Mouse (Mus musculus): ENCODE measurements around the gene Fam120a. TPM values are rescaled to one million over a fixed set of nuclear protein-coding genes. Genes with fewer than 3 reads are reported as not detected.

Fam120a gene
- polyA plus RNA-seq, 1 experiment = 120 TPM

- Histone ChIP-seq H3K27ac (ENCODE audit: control insufficient read depth, insufficient read depth, low read length) (peak overlapping the region; percentile 98), H3K4me1 (replicated peaks; ENCODE audit: control insufficient read depth, insufficient read depth, low read length) (peaks cover 68% of the 10 kb centered on the region), H3K27me3 (ENCODE audit: control insufficient read depth, insufficient read depth, low read length) (no peaks in the 10 kb centered on the region), H3K36me3 (ENCODE audit: control insufficient read depth, insufficient read depth, low read length) (no peaks in the 10 kb centered on the region), H3K4me3 (ENCODE audit: control insufficient read depth, insufficient read depth, low read length) (peak overlapping the region; percentile 31)
- no peak for DNase-seq
- WGBS = 28% methylated on average over 12 of the region's 12 CpGs
- no peak for TF ChIP-seq CTCF (IDR thresholded peaks at IDR 0.05; ENCODE audit: borderline replicate concordance, control insufficient read depth, extremely low read depth, insufficient read depth, low read length, poor library complexity)
- no peak for TF ChIP-seq POLR2A (IDR thresholded peaks at IDR 0.05; ENCODE audit: control insufficient read depth, extremely low read depth, insufficient read depth, low read length, poor library complexity)
Observed at GRCm38 (mm10) chr13:48864673-48865356, 103.0 kb downstream of the Fam120a start.

DNA sequence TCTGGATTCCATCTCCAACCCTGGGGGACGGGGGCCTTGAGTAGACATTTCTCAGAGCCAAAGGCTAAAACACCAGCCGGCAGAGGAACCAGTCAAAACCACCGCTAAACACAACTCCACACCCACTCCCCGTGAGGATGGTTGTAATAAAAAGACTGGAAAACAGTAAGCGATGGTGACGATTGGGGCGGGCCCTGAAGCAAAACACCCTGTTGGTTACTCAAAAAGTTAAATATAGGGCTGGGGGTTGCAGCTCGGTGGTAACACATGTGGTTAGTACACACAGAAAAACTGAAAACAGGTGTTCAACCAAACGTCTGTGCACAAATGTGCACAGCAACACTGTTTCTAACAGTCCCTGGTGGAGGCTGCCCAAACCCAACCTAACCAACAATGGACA, 104.3 kb downstream of the Fam120a start:
- peaks cover 71% of the 10 kb centered on the region for H3K4me1 ChIP-seq (replicated peaks; ENCODE audit: control insufficient read depth, insufficient read depth, low read length)
- 12% methylated on average over 9 of the region's 9 CpGs for WGBS
- peak overlapping the region; percentile 13 for H3K4me3 ChIP-seq (ENCODE audit: control insufficient read depth, insufficient read depth, low read length)
- DNase-seq = peak; percentile 79
- no peaks in the 10 kb centered on the region for H3K27me3 ChIP-seq (ENCODE audit: control insufficient read depth, insufficient read depth, low read length)
- H3K27ac ChIP-seq (ENCODE audit: control insufficient read depth, insufficient read depth, low read length) = peak overlapping the region; percentile 98
- no peak for TF ChIP-seq CTCF (IDR thresholded peaks at IDR 0.05; ENCODE audit: borderline replicate concordance, control insufficient read depth, extremely low read depth, insufficient read depth, low read length, poor library complexity)
- TF ChIP-seq POLR2A (IDR thresholded peaks at IDR 0.05; ENCODE audit: control insufficient read depth, extremely low read depth, insufficient read depth, low read length, poor library complexity) = 0 out of 2 replicates have a peak, but pooled peaks have one; percentile 45
- no peaks in the 10 kb centered on the region for H3K36me3 ChIP-seq (ENCODE audit: control insufficient read depth, insufficient read depth, low read length)

DNA sequence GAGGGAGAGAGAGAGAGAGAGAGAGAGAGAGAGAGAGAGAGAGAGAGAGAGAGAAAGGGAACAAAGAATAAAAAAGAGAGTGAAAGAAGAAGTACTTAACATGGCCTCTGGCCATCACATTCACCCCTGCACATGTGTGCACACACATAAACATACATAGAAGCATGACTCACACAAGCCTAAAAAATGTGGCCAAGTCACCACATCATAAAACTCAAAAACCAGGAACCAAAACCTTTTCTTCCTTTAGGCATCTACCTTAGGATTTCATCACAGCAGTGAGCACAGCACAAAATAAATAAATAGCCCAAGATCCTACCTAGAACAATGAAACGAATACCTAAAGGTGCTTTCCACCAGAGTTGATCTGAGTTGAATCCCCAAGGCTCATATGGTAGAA, 105.9 kb downstream of the Fam120a start:
- Histone ChIP-seq H3K4me3 (ENCODE audit: control insufficient read depth, insufficient read depth, low read length) (no peak overlapping the region), H3K4me1 (replicated peaks; ENCODE audit: control insufficient read depth, insufficient read depth, low read length) (peaks cover 75% of the 10 kb centered on the region), H3K27ac (ENCODE audit: control insufficient read depth, insufficient read depth, low read length) (no peak overlapping the region), H3K27me3 (ENCODE audit: control insufficient read depth, insufficient read depth, low read length) (no peaks in the 10 kb centered on the region), H3K36me3 (ENCODE audit: control insufficient read depth, insufficient read depth, low read length) (no peaks in the 10 kb centered on the region)
- no peak for TF ChIP-seq POLR2A (IDR thresholded peaks at IDR 0.05; ENCODE audit: control insufficient read depth, extremely low read depth, insufficient read depth, low read length, poor library complexity)
- TF ChIP-seq CTCF (IDR thresholded peaks at IDR 0.05; ENCODE audit: borderline replicate concordance, control insufficient read depth, extremely low read depth, insufficient read depth, low read length, poor library complexity) = no peak
- no peak for DNase-seq
- 90% methylated on average over 1 of the region's 1 CpGs for WGBS

GRCm38 (mm10) chr13:48858779-48859178, 109.0 kb downstream of the Fam120a start:
- Histone ChIP-seq H3K4me1 (replicated peaks; ENCODE audit: control insufficient read depth, insufficient read depth, low read length) (peaks cover 76% of the 10 kb centered on the region), H3K36me3 (ENCODE audit: control insufficient read depth, insufficient read depth, low read length) (no peaks in the 10 kb centered on the region), H3K4me3 (ENCODE audit: control insufficient read depth, insufficient read depth, low read length) (no peak overlapping the region), H3K27me3 (ENCODE audit: control insufficient read depth, insufficient read depth, low read length) (no peaks in the 10 kb centered on the region), H3K27ac (ENCODE audit: control insufficient read depth, insufficient read depth, low read length) (0 out of 2 replicates have a peak overlapping the region, but pooled peaks have one; percentile 11)
- WGBS = 80% methylated on average over 4 of the region's 4 CpGs
- no peak for DNase-seq
- TF ChIP-seq CTCF (IDR thresholded peaks at IDR 0.05; ENCODE audit: borderline replicate concordance, control insufficient read depth, extremely low read depth, insufficient read depth, low read length, poor library complexity) = no peak
- no peak for TF ChIP-seq POLR2A (IDR thresholded peaks at IDR 0.05; ENCODE audit: control insufficient read depth, extremely low read depth, insufficient read depth, low read length, poor library complexity)

- H3K4me1 ChIP-seq (replicated peaks; ENCODE audit: control insufficient read depth, insufficient read depth, low read length) = peaks cover 74% of the 10 kb centered on the region
- TF ChIP-seq POLR2A (IDR thresholded peaks at IDR 0.05; ENCODE audit: control insufficient read depth, extremely low read depth, insufficient read depth, low read length, poor library complexity) (no peak), CTCF (IDR thresholded peaks at IDR 0.05; ENCODE audit: borderline replicate concordance, control insufficient read depth, extremely low read depth, insufficient read depth, low read length, poor library complexity) (no peak)
- DNase-seq = no peak
- peak overlapping the region; percentile 10; the same call in 1 of the 2 replicates for H3K27ac ChIP-seq (ENCODE audit: control insufficient read depth, insufficient read depth, low read length)
- no peaks in the 10 kb centered on the region for H3K27me3 ChIP-seq (ENCODE audit: control insufficient read depth, insufficient read depth, low read length)
- 92% methylated on average over 6 of the region's 6 CpGs for WGBS
- H3K36me3 ChIP-seq (ENCODE audit: control insufficient read depth, insufficient read depth, low read length) = no peaks in the 10 kb centered on the region
- H3K4me3 ChIP-seq (ENCODE audit: control insufficient read depth, insufficient read depth, low read length) = no peak overlapping the region
Observed at GRCm38 (mm10) chr13:48858054-48858453, 109.8 kb downstream of the Fam120a start.

DNA sequence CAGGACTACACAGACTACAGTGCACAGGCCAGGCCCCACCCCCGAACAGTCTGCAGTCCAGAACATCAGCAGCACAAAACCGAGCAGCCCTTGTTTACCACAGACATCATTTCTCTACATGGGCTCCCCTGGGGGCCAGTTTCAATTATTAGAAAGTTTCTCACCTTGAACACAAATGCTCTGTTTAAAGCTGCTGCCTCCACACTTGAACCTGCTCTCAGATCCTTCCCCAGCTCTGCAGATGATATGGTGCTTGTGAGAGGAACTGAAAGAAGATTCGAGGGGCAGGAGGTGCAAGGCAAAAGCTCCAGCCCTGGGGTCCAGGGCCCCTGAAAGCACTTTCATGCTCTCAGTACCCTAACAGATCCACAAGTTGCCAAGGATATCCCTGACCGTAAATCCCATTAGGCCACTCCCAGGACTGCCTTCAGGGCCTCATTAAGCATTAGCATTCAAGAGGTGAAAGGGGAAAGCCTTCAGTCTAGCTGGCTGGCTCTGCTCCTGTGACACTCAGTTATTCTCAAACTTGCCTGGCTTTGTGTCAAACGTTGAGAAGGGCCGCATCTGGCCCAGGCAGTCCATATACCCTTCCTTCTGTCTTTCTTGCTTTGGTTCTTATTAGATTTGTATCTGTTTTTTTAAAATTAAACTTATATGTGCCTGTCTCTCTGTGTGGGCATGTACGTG, 110.4 kb downstream of the Fam120a start:
- Histone ChIP-seq H3K4me1 (replicated peaks; ENCODE audit: control insufficient read depth, insufficient read depth, low read length) (peaks cover 76% of the 10 kb centered on the region), H3K36me3 (ENCODE audit: control insufficient read depth, insufficient read depth, low read length) (no peaks in the 10 kb centered on the region), H3K4me3 (ENCODE audit: control insufficient read depth, insufficient read depth, low read length) (no peak overlapping the region), H3K27ac (ENCODE audit: control insufficient read depth, insufficient read depth, low read length) (peak overlapping the region; percentile 33), H3K27me3 (ENCODE audit: control insufficient read depth, insufficient read depth, low read length) (no peaks in the 10 kb centered on the region)
- TF ChIP-seq CTCF (IDR thresholded peaks at IDR 0.05; ENCODE audit: borderline replicate concordance, control insufficient read depth, extremely low read depth, insufficient read depth, low read length, poor library complexity) (no peak), POLR2A (IDR thresholded peaks at IDR 0.05; ENCODE audit: control insufficient read depth, extremely low read depth, insufficient read depth, low read length, poor library complexity) (no peak)
- no peak for DNase-seq
- WGBS = 76% methylated on average over 7 of the region's 7 CpGs
